Mouse (Mus musculus) mouse trophoblast stem cell (cell line): ENCODE measurements around the gene Mtln.

Source experiments
- in situ Hi-C, 2 experiments: fragments of 300-500 bp; cut with MseI, MboI; formaldehyde crosslinking; loops; 2 replicates in 1 of 2; 3 replicates in 1 of 2; pipeline ENCODE4 v1.15.1; 2025

Gene Mtln

DNA sequence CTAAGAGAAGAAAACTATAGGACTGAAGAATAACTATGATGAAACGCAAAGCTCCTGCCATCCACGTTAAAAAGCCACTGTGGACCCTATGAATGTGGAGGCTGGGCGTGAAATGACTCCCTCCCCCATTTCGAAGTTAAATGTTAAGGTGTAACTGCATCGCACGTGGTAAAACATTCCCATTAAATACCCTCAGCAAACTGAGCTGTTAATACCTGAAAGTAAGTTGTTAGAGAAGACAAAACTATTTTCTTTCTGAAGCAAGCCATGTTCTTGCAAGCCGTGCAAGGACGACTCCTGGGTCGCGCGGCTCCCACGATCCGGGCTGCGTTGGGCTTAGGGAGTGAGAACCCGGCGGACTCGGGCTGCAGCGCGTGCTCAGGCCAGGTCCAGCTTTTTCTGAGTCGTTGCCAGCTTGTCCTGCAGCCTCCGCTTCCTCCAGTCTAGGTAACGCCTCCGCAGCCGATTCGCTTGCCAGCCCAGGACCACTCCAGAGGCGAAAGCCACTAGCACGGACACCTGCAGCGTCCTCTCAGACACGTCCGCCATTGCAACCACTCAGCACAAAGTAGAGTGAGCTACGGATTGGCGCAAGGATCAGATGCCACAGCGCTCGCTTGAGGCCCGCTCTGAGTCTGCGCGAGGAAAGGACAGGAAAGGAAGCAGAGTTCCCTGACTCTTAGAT, at the start of gene Mtln:
TSS of gene Mtln (minus strand) at position 570 of the 685 bp plus-strand sequence.
- in situ Hi-C loops: no loop called here

- in situ Hi-C loops: no loop called here
These were observed 49.1 kb upstream of the Mtln start for GRCm38 (mm10) chr2:127841402-127841801.

- in situ Hi-C loops: no loop called here
These were observed 47.1 kb upstream of the Mtln start for GRCm38 (mm10) chr2:127839425-127839824.

- in situ Hi-C loops: no loop called here
These were observed 46.3 kb upstream of the Mtln start, which contains the start of gene Acoxl for GRCm38 (mm10) chr2:127838576-127838975. TSS of gene Acoxl (plus strand) at chr2:127838876.

DNA sequence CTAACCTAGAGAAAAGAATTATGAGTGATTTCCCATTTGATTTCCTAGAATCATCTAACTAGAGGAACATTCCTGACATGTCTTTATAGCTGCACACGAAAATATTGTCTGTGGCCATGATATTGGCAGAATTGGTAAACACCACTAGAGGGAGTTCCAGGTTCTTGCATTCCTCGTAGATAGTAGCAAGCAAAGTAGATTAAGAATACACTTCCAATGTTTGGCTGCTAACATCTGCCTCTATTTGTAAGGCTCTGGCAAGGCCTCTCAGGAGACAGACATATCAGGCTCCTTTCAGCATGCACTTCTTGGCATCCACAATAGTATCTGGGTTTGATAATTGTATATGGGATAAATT, 40.5 kb upstream of the Mtln start:
- in situ Hi-C loops: no loop called here

GRCm38 (mm10) chr2:127832103-127832832, 40.0 kb upstream of the Mtln start:
- in situ Hi-C loops: no loop called here

- in situ Hi-C loops: no loop called here
These were observed 39.3 kb upstream of the Mtln start, which contains the start of gene Bub1 for GRCm38 (mm10) chr2:127831401-127832102. TSS of gene Bub1 (minus strand) at chr2:127831865.

DNA sequence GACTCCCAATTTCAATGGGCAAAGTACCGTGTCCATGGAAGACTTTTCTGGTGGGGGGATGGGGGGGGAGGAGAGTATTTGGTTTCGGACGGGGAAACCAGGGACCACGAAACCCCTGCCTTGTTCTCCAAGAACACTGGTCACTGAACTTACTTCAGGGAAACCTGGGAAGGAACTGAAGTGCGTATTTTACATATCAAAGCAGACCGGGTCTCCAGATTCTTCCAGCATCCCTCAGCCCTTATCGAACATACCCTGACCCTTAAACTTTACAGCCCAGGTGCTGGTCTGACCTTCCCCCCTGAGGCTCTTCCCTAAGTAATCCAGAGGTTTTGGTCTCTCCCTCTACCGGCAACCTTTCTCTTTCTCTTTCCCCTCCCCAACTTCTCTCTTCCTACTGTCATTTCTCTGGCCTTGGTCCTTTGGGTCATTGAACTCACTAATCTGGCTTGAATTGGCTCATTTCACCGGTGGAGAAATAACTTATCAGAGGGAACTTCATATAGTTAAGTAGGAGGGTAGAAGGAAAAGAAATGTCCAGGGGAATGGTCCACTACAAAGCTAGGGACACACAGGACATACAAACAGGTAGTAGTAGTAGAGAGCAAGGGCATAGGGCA, 2.5 kb downstream of the Mtln start:
- in situ Hi-C loops: no loop called here

DNA sequence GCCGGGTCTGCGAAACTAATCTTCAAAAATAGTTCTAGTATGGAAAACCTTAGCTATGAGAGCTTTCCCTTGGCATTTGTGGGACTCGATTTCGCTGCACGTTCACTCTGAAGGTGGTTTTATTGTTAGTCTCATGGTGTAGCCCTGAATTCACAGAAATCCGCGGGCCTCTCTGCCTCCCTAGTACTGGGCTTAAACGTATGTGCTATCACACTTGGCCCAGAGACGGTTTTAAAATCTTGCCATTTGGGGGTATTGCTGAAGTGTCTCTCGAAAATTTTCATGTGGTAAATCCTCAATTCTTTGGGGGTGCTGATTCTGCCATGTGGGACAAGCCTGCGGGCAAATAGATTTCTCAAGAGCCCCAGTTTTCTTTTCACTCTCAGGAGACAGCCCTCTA, 3.1 kb downstream of the Mtln start:
- in situ Hi-C loops: no loop called here

- in situ Hi-C loops: no loop called here
These were observed 3.7 kb downstream of the Mtln start, which contains the start of gene Nphp1 for GRCm38 (mm10) chr2:127788440-127789116. TSS of gene Nphp1 (minus strand) at chr2:127788897.

DNA sequence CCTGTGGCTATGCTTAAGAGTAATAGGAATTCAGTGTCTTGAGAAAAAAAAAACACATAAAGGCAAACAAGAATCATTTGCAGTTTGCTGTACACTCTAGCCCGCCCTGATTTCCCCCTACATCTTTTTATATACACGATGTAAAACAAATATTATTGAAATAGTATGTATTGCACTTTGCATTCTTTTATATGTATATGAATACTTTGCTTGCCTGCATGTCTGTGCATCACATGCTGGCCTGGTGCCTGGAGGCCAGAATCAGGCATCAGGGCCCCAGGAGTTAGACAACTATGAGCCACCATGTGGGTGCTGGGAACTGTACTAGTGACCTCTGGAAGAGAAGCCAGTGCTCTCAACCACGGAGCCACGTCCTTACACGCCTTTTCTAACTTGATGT, 5.1 kb downstream of the Mtln start:
- in situ Hi-C loops: no loop called here

DNA sequence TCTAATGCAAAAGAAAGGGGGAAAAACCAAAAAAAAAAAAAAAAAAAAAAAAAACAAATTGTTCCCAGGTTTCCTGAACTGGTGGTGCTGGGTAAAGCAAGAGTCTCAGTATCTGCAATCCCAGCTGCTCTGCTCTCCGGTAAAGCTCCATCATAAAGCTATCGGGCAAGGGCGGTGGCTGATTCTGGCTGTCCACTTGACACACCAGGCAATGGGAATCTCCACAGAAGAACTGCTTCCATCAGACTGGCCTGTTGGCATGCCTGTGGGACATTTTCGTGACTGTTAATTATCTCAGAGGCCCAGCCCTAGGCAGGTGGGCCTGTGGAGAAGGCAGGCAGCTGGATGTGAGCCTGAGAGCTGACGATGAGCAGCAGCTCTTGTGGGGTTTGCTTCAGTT, 13.8 kb downstream of the Mtln start:
- in situ Hi-C loops: no loop called here

DNA sequence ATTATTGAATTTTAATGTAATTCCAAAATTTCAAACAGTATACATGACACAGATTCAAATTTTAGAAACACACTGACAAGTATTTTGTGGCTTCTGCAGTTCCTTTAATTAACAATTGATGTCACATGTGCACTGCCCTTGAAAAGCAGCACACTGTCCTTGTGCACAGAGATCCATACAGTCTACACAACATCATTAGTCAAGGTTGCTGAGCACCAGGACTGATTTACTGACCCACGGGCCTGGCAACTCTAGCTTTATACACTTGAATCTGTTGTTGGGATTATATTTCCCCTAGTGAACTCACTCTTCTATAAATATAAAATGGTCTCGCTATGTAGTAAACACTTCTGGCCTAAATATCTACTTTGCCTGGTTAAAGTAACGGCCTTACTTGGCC, 17.3 kb downstream of the Mtln start:
- in situ Hi-C loops: no loop called here

- in situ Hi-C loops: no loop called here
These were observed 17.7 kb downstream of the Mtln start for GRCm38 (mm10) chr2:127774578-127774941.

DNA sequence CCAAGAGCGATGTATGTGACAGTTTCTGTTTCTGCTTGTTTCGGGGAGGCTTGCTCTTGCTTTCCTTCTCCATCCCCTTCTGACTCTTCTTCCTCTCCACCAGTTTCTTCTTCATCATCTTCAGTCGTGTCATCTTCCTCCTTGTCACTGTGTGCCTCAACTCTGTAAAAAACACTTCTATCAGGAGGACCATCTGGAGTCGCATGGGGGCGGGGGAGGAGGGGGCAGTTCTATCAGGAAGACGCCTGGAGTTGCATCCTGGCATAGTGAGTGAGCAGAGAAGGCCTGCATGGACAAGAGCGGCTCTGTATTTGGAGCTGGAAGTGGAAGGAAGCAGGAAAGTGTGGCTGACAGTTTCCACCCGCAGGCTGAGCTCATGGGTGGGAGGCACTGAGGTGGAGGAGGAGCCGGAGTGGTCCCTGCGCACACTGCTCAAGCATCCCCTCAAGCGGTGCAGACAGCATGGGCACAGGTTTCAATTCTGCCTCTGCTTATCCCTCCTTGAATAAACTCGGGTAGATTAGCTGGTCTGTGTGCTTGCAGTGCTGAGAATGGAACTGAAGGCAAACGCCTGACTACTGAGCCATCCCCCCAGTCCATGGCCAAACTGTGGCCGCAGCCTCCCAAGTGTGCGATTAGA, 18.2 kb downstream of the Mtln start:
- in situ Hi-C loops: no loop called here

- in situ Hi-C loops: no loop called here
These were observed 30.7 kb downstream of the Mtln start for GRCm38 (mm10) chr2:127761587-127761986.

DNA sequence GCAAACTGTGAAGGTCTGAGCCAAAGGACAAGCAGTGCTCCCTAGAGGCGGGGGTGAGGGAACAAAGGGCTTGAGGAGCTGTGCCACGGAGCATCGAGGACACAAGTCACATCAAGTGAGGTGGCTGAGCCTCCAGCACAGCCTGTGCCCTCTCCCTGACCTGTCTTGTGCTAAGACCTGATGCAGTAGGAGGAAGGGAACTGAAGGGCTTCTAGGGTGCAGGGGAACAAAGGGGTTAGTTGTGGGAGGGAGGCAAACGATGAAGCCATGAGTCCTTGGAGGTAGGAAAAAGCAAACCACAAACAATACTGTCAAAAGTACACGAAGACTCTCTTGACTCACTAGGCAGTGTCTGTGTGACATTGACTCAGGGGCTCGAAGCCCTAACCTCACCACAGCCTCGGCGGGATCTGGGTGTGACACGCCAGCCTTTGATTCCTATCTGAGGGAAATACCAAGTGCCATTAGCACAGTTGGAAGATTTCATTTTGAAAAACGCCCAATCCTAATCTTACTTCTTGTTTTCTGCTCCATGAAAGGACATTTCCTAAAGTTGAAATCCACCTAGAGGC, 31.8 kb downstream of the Mtln start:
- in situ Hi-C loops: no loop called here

GRCm38 (mm10) chr2:127760014-127760413, 32.3 kb downstream of the Mtln start:
- in situ Hi-C loops: no loop called here

- in situ Hi-C loops: no loop called here
These were observed 33.0 kb downstream of the Mtln start for GRCm38 (mm10) chr2:127759157-127759880.

- in situ Hi-C loops: no loop called here
These were observed 35.1 kb downstream of the Mtln start for GRCm38 (mm10) chr2:127757171-127757570.
